Mouse (Mus musculus) bone marrow, adult 2 months (tissue): Measurements from ENCODE around the gene Nr3c2. TPM values are rescaled to one million over a fixed set of nuclear protein-coding genes. Genes with fewer than 3 reads are reported as not detected.

Experiments
- H3K27ac ChIP-seq: fragments of 200-500 bp; 2 replicates; pipeline ENCODE4 v1.5.1; 2012; ENCODE audit warnings: low read depth, mild to moderate bottlenecking, control low read depth, inconsistent platforms, low read length; ENCODE audit not compliant: control insufficient read depth, poor library complexity, insufficient read depth
- H3K4me1 ChIP-seq: fragments of 200-500 bp; 2 replicates; pipeline ENCODE4 v1.6.1; 2011; ENCODE audit warnings: low read length; ENCODE audit not compliant: control insufficient read depth, insufficient read depth
- H3K4me3 ChIP-seq: fragments of 200-500 bp; replicated peaks from 2 replicates; pipeline ENCODE3; 2011; ENCODE audit warnings: mild to moderate bottlenecking, low read depth, low read length, control low read depth; ENCODE audit not compliant: control insufficient read depth
- CTCF ChIP-seq: fragments of 200-500 bp; IDR thresholded peaks from 2 replicates; pipeline ENCODE4 v1.5.1; 2011; ENCODE audit warnings: low read length, control low read depth; ENCODE audit not compliant: control insufficient read depth, insufficient read depth
- POLR2A ChIP-seq: fragments of 200-500 bp; IDR thresholded peaks from 2 replicates; pipeline ENCODE4 v1.6.1; 2011; ENCODE audit warnings: low read depth, mild to moderate bottlenecking, control low read depth, low read length, borderline replicate concordance; ENCODE audit not compliant: control insufficient read depth
- WGBS: fragments of 180-500 bp; shearing (Covaris S2); methylation state at CpG from one replicate; pipeline ENCODE4 v1.1.7; 2018; 5-methylcytosine and 5-hydroxymethylcytosine counted together
- polyA plus RNA-seq: library from polyadenylated mRNA; stranded (reverse); fragments of >200 nt; gene quantifications from 2 replicates; pipeline ENCODE4 v1.2.4, GENCODE M21; 2011; ENCODE audit warnings: low replicate concordance; ENCODE audit not compliant: missing spikeins, insufficient read depth, insufficient read length

The Nr3c2 gene
- polyA plus RNA-seq, 1 experiment: 0.62 TPM

GRCm38 (mm10) chr8:77250094-77250493 lies 350.9 kb downstream of the Nr3c2 start:
- Histone ChIP-seq H3K27ac (no peak overlapping the region), H3K4me3 (no peak overlapping the region), H3K4me1 (no peaks in the 10 kb centered on the region)
- WGBS: 90% methylated on average over 3 of the region's 3 CpGs
- TF ChIP-seq POLR2A: no peak
- no peak for TF ChIP-seq CTCF

- TF ChIP-seq POLR2A (no peak), CTCF (no peak)
- no peaks in the 10 kb centered on the region for H3K4me1 ChIP-seq
- no peak overlapping the region for H3K27ac ChIP-seq
- no peak overlapping the region for H3K4me3 ChIP-seq
- 79% methylated on average over 5 of the region's 5 CpGs for WGBS
Observed at GRCm38 (mm10) chr8:77251134-77251533, 351.9 kb downstream of the Nr3c2 start.

GRCm38 (mm10) chr8:77254466-77254865 lies 355.2 kb downstream of the Nr3c2 start:
- Histone ChIP-seq H3K4me3 (no peak overlapping the region), H3K27ac (no peak overlapping the region), H3K4me1 (no peaks in the 10 kb centered on the region)
- WGBS: 78% methylated on average over 5 of the region's 5 CpGs
- TF ChIP-seq CTCF (no peak), POLR2A (no peak)

GRCm38 (mm10) chr8:77256450-77257084 lies 357.3 kb downstream of the Nr3c2 start:
- TF ChIP-seq POLR2A (no peak), CTCF (no peak)
- Histone ChIP-seq H3K4me3 (no peak overlapping the region), H3K27ac (no peak overlapping the region), H3K4me1 (no peaks in the 10 kb centered on the region)
- 83% methylated on average over 5 of the region's 5 CpGs for WGBS

GRCm38 (mm10) chr8:77257085-77257451 lies 357.8 kb downstream of the Nr3c2 start:
- 95% methylated on average over 12 of the region's 12 CpGs for WGBS
- H3K4me3 ChIP-seq: no peak overlapping the region
- no peak for TF ChIP-seq POLR2A
- TF ChIP-seq CTCF: no peak
- no peaks in the 10 kb centered on the region for H3K4me1 ChIP-seq
- H3K27ac ChIP-seq: no peak overlapping the region

- H3K27ac ChIP-seq: no peak overlapping the region
- TF ChIP-seq CTCF (no peak), POLR2A (no peak)
- no peaks in the 10 kb centered on the region for H3K4me1 ChIP-seq
- WGBS: 84% methylated on average over 6 of the region's 6 CpGs
- no peak overlapping the region for H3K4me3 ChIP-seq
Observed at GRCm38 (mm10) chr8:77261215-77261614, 362.0 kb downstream of the Nr3c2 start.

GRCm38 (mm10) chr8:77262216-77263009 lies 363.2 kb downstream of the Nr3c2 start:
- Histone ChIP-seq H3K4me3 (no peak overlapping the region), H3K27ac (no peak overlapping the region), H3K4me1 (no peaks in the 10 kb centered on the region)
- no peak for TF ChIP-seq POLR2A
- TF ChIP-seq CTCF: no peak
- WGBS: 74% methylated on average over 12 of the region's 12 CpGs

GRCm38 (mm10) chr8:77267941-77268405 lies 368.7 kb downstream of the Nr3c2 start:
- no peak for TF ChIP-seq POLR2A
- H3K4me1 ChIP-seq: no peaks in the 10 kb centered on the region
- no peak overlapping the region for H3K4me3 ChIP-seq
- 73% methylated on average over 1 of the region's 1 CpGs for WGBS
- H3K27ac ChIP-seq: no peak overlapping the region
